Mouse (Mus musculus): ENCODE data around the gene Polrmt.
"Not testable (repeated sequence)": the region's sequence is repeated elsewhere in the genome, so short reads cannot be mapped to it uniquely, and the experiment has no call there.

- TF ChIP-seq CTCF (IDR thresholded peaks at IDR 0.05; ENCODE audit: low read depth, low read length); POLR2A (IDR thresholded peaks at IDR 0.05; ENCODE audit: extremely low read depth, insufficient read depth, low read length): not testable (repeated sequence)
Measured at GRCm38 (mm10) chr10:79759675-79760074, 13.3 kb upstream of the Polrmt start.
